ENCODE assay signal across 20 mouse cellular contexts in genomic region chr12:14207288-14207687, GRCm38 (mm10). TPM values are rescaled to one million over a fixed set of nuclear protein-coding genes. Genes with fewer than 3 reads are reported as not detected.
DNase-seq lines count a peak whose midpoint lies in the region; ATAC-seq and TF ChIP-seq lines count a peak whose summit lies in the region.
"Had no signal": no experiment of that assay in that cellular context is flagged by ENCODE, and none has a peak within 500 bp of the region (broad histone marks: within the 10 kb centered on the region; RNA-seq: fewer than 3 reads in every experiment).

No protein-coding gene starts in this region.

- no peak for TF ChIP-seq CTCF in intestine, postnatal 0 days (IDR thresholded peaks at IDR 0.05; ENCODE audit: low read depth)

- WGBS in intestine, embryonic 16.5 days, result 63% methylated on average over 1 of the region's 1 CpGs
- WGBS in intestine, embryonic 15.5 days, result 75% methylated on average over 1 of the region's 1 CpGs
- 40% methylated on average over 1 of the region's 1 CpGs for WGBS in intestine, postnatal 0 days

- H3K27me3 ChIP-seq in intestine, embryonic 16.5 days (replicated peaks; ENCODE audit: control insufficient read depth, insufficient read depth, low read length), result no peaks in the 10 kb centered on the region
- H3K27me3 ChIP-seq in intestine, embryonic 15.5 days (replicated peaks), result no peaks in the 10 kb centered on the region
- H3K27me3 ChIP-seq in intestine, postnatal 0 days (replicated peaks; ENCODE audit: control insufficient read depth, insufficient read depth, low read length), result no peaks in the 10 kb centered on the region
- H3K27me3 ChIP-seq: CH12.LX had no signal

- H3K9ac ChIP-seq in intestine, embryonic 16.5 days (ENCODE audit: low read depth, low read length), result no peak overlapping the region
- H3K9ac ChIP-seq in intestine, embryonic 15.5 days, result no peak overlapping the region
- no peak overlapping the region for H3K9ac ChIP-seq in intestine, postnatal 0 days (ENCODE audit: low read depth, low read length)

- no peak overlapping the region for H3K27ac ChIP-seq in intestine, embryonic 16.5 days (ENCODE audit: low read length)
- no peak overlapping the region for H3K27ac ChIP-seq in intestine, embryonic 15.5 days
- H3K27ac ChIP-seq in intestine, postnatal 0 days (ENCODE audit: low read depth, low read length), result no peak overlapping the region

- peak; percentile 71; the same call in 1 of the 2 replicates for ATAC-seq in intestine, embryonic 16.5 days
- ATAC-seq in intestine, embryonic 15.5 days, result no peak
- ATAC-seq in intestine, postnatal 0 days, result peak; percentile 98
- ATAC-seq: activated CD4-positive, CD25-positive, alpha-beta regulatory T cell, adult 4 months; CD4-positive, CD25-positive, alpha-beta regulatory T cell, adult 4 months; Patski had no signal

- no peak overlapping the region for H3K4me2 ChIP-seq in intestine, embryonic 16.5 days (ENCODE audit: low read depth, low read length)
- H3K4me2 ChIP-seq in intestine, embryonic 15.5 days (replicated peaks), result no peak overlapping the region
- H3K4me2 ChIP-seq in intestine, postnatal 0 days (replicated peaks; ENCODE audit: low read depth), result no peak overlapping the region

- H3K4me3 ChIP-seq in intestine, embryonic 16.5 days (ENCODE audit: low read length), result no peak overlapping the region
- H3K4me3 ChIP-seq in intestine, embryonic 15.5 days (replicated peaks), result no peak overlapping the region
- no peak overlapping the region for H3K4me3 ChIP-seq in intestine, postnatal 0 days (ENCODE audit: low read depth, low read length)

- intact Hi-C loops in gastrocnemius, postnatal 14 days (cut with DNase I; ENCODE audit: low total_unique reads), result no loop called here

- DNase-seq in gastrocnemius, postnatal 14 days, result no peak
- DNase-seq: adrenal gland, adult 2 months; adrenal gland, adult 8-10 months; adrenal gland, postnatal 10 days; adrenal gland, postnatal 14 days; adrenal gland, postnatal 25 days; adrenal gland, postnatal 36 days; B cell, adult 2 months; cerebellum, adult 11 months; cerebellum, adult 11-12 months; cerebellum, adult 18-20 months had no signal

- no peaks in the 10 kb centered on the region for H3K36me3 ChIP-seq in intestine, embryonic 16.5 days (ENCODE audit: control insufficient read depth, insufficient read depth, low read length)
- no peaks in the 10 kb centered on the region for H3K36me3 ChIP-seq in intestine, embryonic 15.5 days
- no peaks in the 10 kb centered on the region for H3K36me3 ChIP-seq in intestine, postnatal 0 days (ENCODE audit: control insufficient read depth, insufficient read depth)
- H3K36me3 ChIP-seq: G1E had no signal

- H3K9me3 ChIP-seq in intestine, embryonic 16.5 days (ENCODE audit: control insufficient read depth, low read length), result no peaks in the 10 kb centered on the region
- no peaks in the 10 kb centered on the region for H3K9me3 ChIP-seq in intestine, embryonic 15.5 days
- no peaks in the 10 kb centered on the region for H3K9me3 ChIP-seq in intestine, postnatal 0 days (ENCODE audit: control insufficient read depth)
- H3K9me3 ChIP-seq: G1E had no signal

- H3K4me1 ChIP-seq in intestine, embryonic 16.5 days (ENCODE audit: control insufficient read depth, insufficient read depth, low read length), result no peaks in the 10 kb centered on the region
- no peaks in the 10 kb centered on the region for H3K4me1 ChIP-seq in intestine, embryonic 15.5 days (replicated peaks)
- no peaks in the 10 kb centered on the region for H3K4me1 ChIP-seq in intestine, postnatal 0 days (replicated peaks; ENCODE audit: control insufficient read depth, insufficient read depth, low read length)

RNA-seq across cellular contexts. Expression of gene Fam84a, which starts 55.4 kb away (rescaled TPM):
- polyA plus RNA-seq in intestine, embryonic 16.5 days (2015; fragmentation: Nextera tagmentation; extraction: Ambion mirVana), result 7.9 and 8.4 TPM in 2 replicates
- 6.5 and 7.4 TPM in 2 replicates for polyA plus RNA-seq in intestine, embryonic 15.5 days (2015; fragmentation: Nextera tagmentation; extraction: Ambion mirVana)
- polyA plus RNA-seq in intestine, postnatal 0 days (2015; fragmentation: Nextera tagmentation; extraction: Ambion mirVana), result 15.6 and 22.4 TPM in 2 replicates
- under 1 TPM; 0.10 to 0.27 TPM for total RNA-seq in gastrocnemius, postnatal 14 days (2021)
- total RNA-seq: CH12.LX, MEL had no signal
- polyA plus RNA-seq: CD4-positive, CD25-positive, alpha-beta regulatory T cell, adult 4 months; G1E had no signal
